Mouse (Mus musculus) CD4-positive, CD25-positive, alpha-beta regulatory T cell, adult 4 months (primary cell): ENCODE measurements around the gene Pcdh11x. TPM values are rescaled to one million over a fixed set of nuclear protein-coding genes. Genes with fewer than 3 reads are reported as not detected.
"Not testable (repeated sequence)": the region's sequence is repeated elsewhere in the genome, so short reads cannot be mapped to it uniquely, and the experiment has no call there.

Experiments used
- ATAC-seq: one replicate; pipeline ENCODE4 v1.8.0; 2017
- polyA plus RNA-seq, 2 experiments: library from polyadenylated mRNA; unstranded; fragments of 100-300 nt; shearing (Covaris generic); gene quantifications; one replicate each; pipeline ENCODE4 v1.2.1; 2017

The Pcdh11x gene
- polyA plus RNA-seq = under 1 TPM in 1 of 2 experiments, not detected in 1; 0.12 TPM

- no peak for ATAC-seq
These were observed at the start of gene Pcdh11x for GRCm38 (mm10) chrX:120290011-120290899. TSS of gene Pcdh11x (plus strand) at chrX:120290259.

- ATAC-seq = no peak
These were observed 30.0 kb upstream of the Pcdh11x start for GRCm38 (mm10) chrX:120260089-120260488.

- no peak for ATAC-seq
These were observed 4.5 kb upstream of the Pcdh11x start for GRCm38 (mm10) chrX:120285522-120285921.

- no peak for ATAC-seq
These were observed 2.6 kb upstream of the Pcdh11x start for GRCm38 (mm10) chrX:120287502-120287901.

GRCm38 (mm10) chrX:120290900-120291280 is 831 bp downstream of the Pcdh11x start:
- ATAC-seq = no peak

GRCm38 (mm10) chrX:120291696-120292095 is 1.6 kb downstream of the Pcdh11x start:
- no peak for ATAC-seq

- no peak for ATAC-seq
These were observed 3.0 kb downstream of the Pcdh11x start for GRCm38 (mm10) chrX:120292832-120293750.

GRCm38 (mm10) chrX:120301469-120302175 is 11.6 kb downstream of the Pcdh11x start:
- no peak for ATAC-seq

- not testable (repeated sequence) for ATAC-seq
These were observed 22.9 kb downstream of the Pcdh11x start, which contains the start of gene H2afb3 for GRCm38 (mm10) chrX:120312995-120313394. TSS of gene H2afb3 (minus strand) at chrX:120313095.

- ATAC-seq = no peak
These were observed 176.2 kb downstream of the Pcdh11x start for GRCm38 (mm10) chrX:120466225-120466624.

- no peak for ATAC-seq
These were observed 196.4 kb downstream of the Pcdh11x start for GRCm38 (mm10) chrX:120486428-120486827.

- no peak for ATAC-seq
These were observed 234.9 kb downstream of the Pcdh11x start for GRCm38 (mm10) chrX:120524986-120525385.

GRCm38 (mm10) chrX:120599309-120599708 is 309.2 kb downstream of the Pcdh11x start:
- no peak for ATAC-seq

GRCm38 (mm10) chrX:120618460-120618859 is 328.4 kb downstream of the Pcdh11x start:
- no peak for ATAC-seq

GRCm38 (mm10) chrX:120670236-120670635 is 380.2 kb downstream of the Pcdh11x start:
- ATAC-seq = not testable (repeated sequence)

GRCm38 (mm10) chrX:120734144-120734543 is 444.1 kb downstream of the Pcdh11x start:
- no peak for ATAC-seq

GRCm38 (mm10) chrX:120735792-120736191 is 445.7 kb downstream of the Pcdh11x start:
- ATAC-seq = no peak

GRCm38 (mm10) chrX:120944556-120944955 is 654.5 kb downstream of the Pcdh11x start:
- ATAC-seq = no peak
